Mouse (Mus musculus): ENCODE measurements around the gene Tmie. TPM values are rescaled to one million over a fixed set of nuclear protein-coding genes. Genes with fewer than 3 reads are reported as not detected.

The Tmie gene
- polyA plus RNA-seq, 1 experiment, result 0.02 TPM

DNA sequence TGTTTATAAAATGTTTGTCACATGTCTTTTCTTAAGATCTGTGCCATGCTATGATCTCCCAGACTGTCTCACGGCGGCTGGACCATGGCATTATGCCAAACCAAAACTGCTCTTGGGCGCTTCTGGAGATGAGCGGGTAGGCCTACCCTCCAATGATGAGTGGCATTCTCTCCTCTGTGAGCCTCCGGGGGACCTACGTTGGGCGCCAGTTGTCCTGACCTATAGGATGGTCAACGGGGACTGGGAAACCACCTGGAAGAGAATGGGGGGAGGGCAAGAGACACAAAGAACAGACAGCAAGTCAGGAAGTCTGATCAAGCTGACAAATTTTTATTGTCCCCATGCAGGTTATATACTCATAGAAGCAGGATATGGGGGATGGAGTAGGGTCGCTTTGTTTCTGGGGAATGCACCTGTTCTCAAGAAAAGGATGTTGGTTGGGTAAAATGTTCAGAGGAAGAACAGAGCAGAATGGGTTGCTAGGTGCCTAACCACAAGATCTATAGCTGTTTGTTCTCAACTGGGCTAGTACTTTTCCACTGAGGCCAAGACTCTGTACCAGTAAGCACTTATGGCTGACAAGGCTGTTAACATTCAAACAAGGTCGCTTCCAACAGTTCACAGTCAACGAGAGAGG is 27.4 kb upstream of the Tmie start:
- no peak overlapping the region for H3ac ChIP-seq (ENCODE audit: control insufficient read depth, insufficient read length)
- TF ChIP-seq POLR2AphosphoS2 (IDR thresholded peaks at IDR 0.05; ENCODE audit: insufficient read length, low read depth) (no peak), USF1 (IDR thresholded peaks at IDR 0.05; ENCODE audit: low read depth) (no peak), MAX (IDR thresholded peaks at IDR 0.05; ENCODE audit: low read depth) (no peak), E2F4 (IDR thresholded peaks at IDR 0.05; ENCODE audit: insufficient read depth) (no peak), TCF12 (IDR thresholded peaks at IDR 0.05; ENCODE audit: insufficient read depth, poor library complexity, severe bottlenecking) (no peak), REST (IDR thresholded peaks at IDR 0.05; ENCODE audit: insufficient read depth, insufficient read length) (no peak), POLR2A (IDR thresholded peaks at IDR 0.05; ENCODE audit: insufficient read length, low read depth) (no peak), MYOD1 (IDR thresholded peaks at IDR 0.05; ENCODE audit: control insufficient read depth in 1 of 3, insufficient read length in 2 of 3, low read depth in 2 of 3) (no peak), MYOG (IDR thresholded peaks at IDR 0.05; ENCODE audit: control insufficient read depth in 1 of 3, insufficient read depth in 1 of 3, insufficient read length in 2 of 3, low read depth in 2 of 3) (no peak), SRF (IDR thresholded peaks at IDR 0.05; ENCODE audit: control insufficient read depth, insufficient read length, low read depth) (no peak), CEBPB (IDR thresholded peaks at IDR 0.05; ENCODE audit: insufficient read depth, poor library complexity, severe bottlenecking) (no peak), TCF3 (IDR thresholded peaks at IDR 0.05; ENCODE audit: insufficient read length, low read depth) (no peak)
- no peaks in the 10 kb centered on the region for H3K36me3 ChIP-seq (ENCODE audit: control insufficient read depth, insufficient read depth)
- H3K4me3 ChIP-seq, result no peak overlapping the region
- no peaks in the 10 kb centered on the region for H3K79me2 ChIP-seq (ENCODE audit: control insufficient read depth, insufficient read depth)
- peaks cover 1% of the 10 kb centered on the region for H3K27me3 ChIP-seq (ENCODE audit: control insufficient read depth, insufficient read depth, insufficient read length)
- H3K4me2 ChIP-seq (ENCODE audit: low read depth), result no peak overlapping the region

DNA sequence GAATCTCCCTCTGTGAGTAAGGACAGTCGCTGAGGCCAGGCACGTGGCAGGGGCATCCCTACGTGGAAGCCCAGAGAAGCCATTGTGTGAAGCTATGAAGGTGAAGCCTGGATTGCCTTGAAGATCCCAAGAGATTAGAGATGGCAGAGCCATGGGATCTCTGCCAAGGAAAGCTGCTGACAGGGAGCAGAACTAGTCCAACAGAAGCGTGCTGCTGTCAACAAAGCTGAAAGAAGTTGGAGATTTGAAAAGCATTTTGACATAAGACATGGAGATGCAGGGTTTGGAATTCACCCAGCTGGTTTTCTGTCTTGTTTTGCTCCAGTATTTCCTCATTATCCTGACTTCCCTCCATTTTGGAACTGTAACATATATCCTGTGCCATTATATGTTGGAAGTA is 22.4 kb upstream of the Tmie start:
- H3K79me2 ChIP-seq (ENCODE audit: control insufficient read depth, insufficient read depth), result no peaks in the 10 kb centered on the region
- no peaks in the 10 kb centered on the region for H3K36me3 ChIP-seq (ENCODE audit: control insufficient read depth, insufficient read depth)
- no peak overlapping the region for H3K4me2 ChIP-seq (ENCODE audit: low read depth)
- H3K4me3 ChIP-seq, result no peak overlapping the region
- H3ac ChIP-seq (ENCODE audit: control insufficient read depth, insufficient read length), result no peak overlapping the region
- TF ChIP-seq CEBPB (IDR thresholded peaks at IDR 0.05; ENCODE audit: insufficient read depth, poor library complexity, severe bottlenecking), result no peak
- no peak for TF ChIP-seq TCF3 (IDR thresholded peaks at IDR 0.05; ENCODE audit: insufficient read length, low read depth)
- TF ChIP-seq REST (IDR thresholded peaks at IDR 0.05; ENCODE audit: insufficient read depth, insufficient read length), result no peak
- TF ChIP-seq POLR2AphosphoS2 (IDR thresholded peaks at IDR 0.05; ENCODE audit: insufficient read length, low read depth), result no peak
- TF ChIP-seq E2F4 (IDR thresholded peaks at IDR 0.05; ENCODE audit: insufficient read depth), result no peak
- TF ChIP-seq TCF12 (IDR thresholded peaks at IDR 0.05; ENCODE audit: insufficient read depth, poor library complexity, severe bottlenecking), result no peak
- no peak for TF ChIP-seq SRF (IDR thresholded peaks at IDR 0.05; ENCODE audit: control insufficient read depth, insufficient read length, low read depth)
- no peak for TF ChIP-seq MAX (IDR thresholded peaks at IDR 0.05; ENCODE audit: low read depth)
- no peak for TF ChIP-seq MYOG (IDR thresholded peaks at IDR 0.05; ENCODE audit: control insufficient read depth in 1 of 3, insufficient read depth in 1 of 3, insufficient read length in 2 of 3, low read depth in 2 of 3)
- TF ChIP-seq USF1 (IDR thresholded peaks at IDR 0.05; ENCODE audit: low read depth), result no peak
- no peak for TF ChIP-seq MYOD1 (IDR thresholded peaks at IDR 0.05; ENCODE audit: control insufficient read depth in 1 of 3, insufficient read length in 2 of 3, low read depth in 2 of 3)
- no peaks in the 10 kb centered on the region for H3K27me3 ChIP-seq (ENCODE audit: control insufficient read depth, insufficient read depth, insufficient read length)

- Histone ChIP-seq H3ac (ENCODE audit: control insufficient read depth, insufficient read length) (no peak overlapping the region), H3K4me3 (no peak overlapping the region), H3K27me3 (ENCODE audit: control insufficient read depth, insufficient read depth, insufficient read length) (no peaks in the 10 kb centered on the region), H3K36me3 (ENCODE audit: control insufficient read depth, insufficient read depth) (no peaks in the 10 kb centered on the region), H3K79me2 (ENCODE audit: control insufficient read depth, insufficient read depth) (no peaks in the 10 kb centered on the region), H3K4me2 (ENCODE audit: low read depth) (no peak overlapping the region)
- no peak for TF ChIP-seq SRF (IDR thresholded peaks at IDR 0.05; ENCODE audit: control insufficient read depth, insufficient read length, low read depth)
- no peak for TF ChIP-seq E2F4 (IDR thresholded peaks at IDR 0.05; ENCODE audit: insufficient read depth)
- TF ChIP-seq POLR2AphosphoS2 (IDR thresholded peaks at IDR 0.05; ENCODE audit: insufficient read length, low read depth), result no peak
- peak in 2 of 3 experiments; percentile 7 to 76 for TF ChIP-seq MYOD1 (IDR thresholded peaks at IDR 0.05; ENCODE audit: control insufficient read depth in 1 of 3, insufficient read length in 2 of 3, low read depth in 2 of 3)
- TF ChIP-seq REST (IDR thresholded peaks at IDR 0.05; ENCODE audit: insufficient read depth, insufficient read length), result no peak
- no peak for TF ChIP-seq CEBPB (IDR thresholded peaks at IDR 0.05; ENCODE audit: insufficient read depth, poor library complexity, severe bottlenecking)
- no peak for TF ChIP-seq USF1 (IDR thresholded peaks at IDR 0.05; ENCODE audit: low read depth)
- TF ChIP-seq TCF12 (IDR thresholded peaks at IDR 0.05; ENCODE audit: insufficient read depth, poor library complexity, severe bottlenecking), result no peak
- peak in 1 of 3 experiments; percentile 59 for TF ChIP-seq MYOG (IDR thresholded peaks at IDR 0.05; ENCODE audit: control insufficient read depth in 1 of 3, insufficient read depth in 1 of 3, insufficient read length in 2 of 3, low read depth in 2 of 3)
- TF ChIP-seq MAX (IDR thresholded peaks at IDR 0.05; ENCODE audit: low read depth), result no peak
- no peak for TF ChIP-seq POLR2A (IDR thresholded peaks at IDR 0.05; ENCODE audit: insufficient read length, low read depth)
- TF ChIP-seq TCF3 (IDR thresholded peaks at IDR 0.05; ENCODE audit: insufficient read length, low read depth), result no peak
Observed at GRCm38 (mm10) chr9:110901204-110901603, 21.3 kb upstream of the Tmie start.

DNA sequence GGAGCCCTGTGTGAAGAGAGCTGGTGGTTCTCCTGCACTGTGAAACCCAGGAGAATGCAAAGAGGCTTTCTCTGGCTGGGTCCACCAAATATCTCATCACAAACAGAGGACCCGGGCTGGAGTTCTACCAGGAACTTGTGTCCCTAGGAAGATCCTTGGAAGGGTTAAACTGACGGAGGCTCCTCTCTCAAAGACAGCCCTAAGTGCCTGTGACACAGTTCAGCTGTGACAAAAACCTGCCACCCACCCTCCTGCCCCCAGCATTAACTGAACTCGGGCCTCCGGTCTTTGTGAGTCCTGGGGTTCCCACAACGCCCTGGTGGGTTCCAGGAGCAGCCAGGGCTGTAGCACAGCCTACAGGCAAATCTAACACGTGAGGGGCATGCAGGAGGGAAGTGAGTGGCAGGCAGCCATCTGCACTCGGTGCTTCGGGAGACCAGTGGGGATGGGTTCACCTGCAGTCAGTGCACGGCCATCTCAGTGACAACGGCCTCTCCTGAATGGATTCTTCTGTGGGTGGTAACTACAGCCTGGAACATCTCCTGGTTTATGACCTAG is 19.6 kb upstream of the Tmie start:
- H3K4me3 ChIP-seq, result no peak overlapping the region
- TF ChIP-seq SRF (IDR thresholded peaks at IDR 0.05; ENCODE audit: control insufficient read depth, insufficient read length, low read depth) (no peak), USF1 (IDR thresholded peaks at IDR 0.05; ENCODE audit: low read depth) (no peak), MYOD1 (IDR thresholded peaks at IDR 0.05; ENCODE audit: control insufficient read depth in 1 of 3, insufficient read length in 2 of 3, low read depth in 2 of 3) (no peak), CEBPB (IDR thresholded peaks at IDR 0.05; ENCODE audit: insufficient read depth, poor library complexity, severe bottlenecking) (no peak), MAX (IDR thresholded peaks at IDR 0.05; ENCODE audit: low read depth) (no peak), TCF12 (IDR thresholded peaks at IDR 0.05; ENCODE audit: insufficient read depth, poor library complexity, severe bottlenecking) (no peak), E2F4 (IDR thresholded peaks at IDR 0.05; ENCODE audit: insufficient read depth) (no peak), REST (IDR thresholded peaks at IDR 0.05; ENCODE audit: insufficient read depth, insufficient read length) (no peak), TCF3 (IDR thresholded peaks at IDR 0.05; ENCODE audit: insufficient read length, low read depth) (no peak), MYOG (IDR thresholded peaks at IDR 0.05; ENCODE audit: control insufficient read depth in 1 of 3, insufficient read depth in 1 of 3, insufficient read length in 2 of 3, low read depth in 2 of 3) (no peak), POLR2A (IDR thresholded peaks at IDR 0.05; ENCODE audit: insufficient read length, low read depth) (no peak), POLR2AphosphoS2 (IDR thresholded peaks at IDR 0.05; ENCODE audit: insufficient read length, low read depth) (no peak)
- H3K4me2 ChIP-seq (ENCODE audit: low read depth), result no peak overlapping the region
- no peaks in the 10 kb centered on the region for H3K36me3 ChIP-seq (ENCODE audit: control insufficient read depth, insufficient read depth)
- no peaks in the 10 kb centered on the region for H3K79me2 ChIP-seq (ENCODE audit: control insufficient read depth, insufficient read depth)
- H3K27me3 ChIP-seq (ENCODE audit: control insufficient read depth, insufficient read depth, insufficient read length), result no peaks in the 10 kb centered on the region
- no peak overlapping the region for H3ac ChIP-seq (ENCODE audit: control insufficient read depth, insufficient read length)
